Mouse (Mus musculus): Measurements from ENCODE around the gene Atp6v1g3.

GRCm38 (mm10) chr1:138323076-138323630 lies 49.6 kb downstream of the Atp6v1g3 start:
- TF ChIP-seq FLI1 (IDR thresholded peaks at IDR 0.05; ENCODE audit: low read length) (no peak), GATA1 (IDR thresholded peaks at IDR 0.05; ENCODE audit: borderline replicate concordance, low read length) (no peak)
